Mouse (Mus musculus): ENCODE data around the gene Apopt1.
"Not testable (repeated sequence)": the region's sequence is repeated elsewhere in the genome, so short reads cannot be mapped to it uniquely, and the experiment has no call there.

Apopt1 gene

DNA sequence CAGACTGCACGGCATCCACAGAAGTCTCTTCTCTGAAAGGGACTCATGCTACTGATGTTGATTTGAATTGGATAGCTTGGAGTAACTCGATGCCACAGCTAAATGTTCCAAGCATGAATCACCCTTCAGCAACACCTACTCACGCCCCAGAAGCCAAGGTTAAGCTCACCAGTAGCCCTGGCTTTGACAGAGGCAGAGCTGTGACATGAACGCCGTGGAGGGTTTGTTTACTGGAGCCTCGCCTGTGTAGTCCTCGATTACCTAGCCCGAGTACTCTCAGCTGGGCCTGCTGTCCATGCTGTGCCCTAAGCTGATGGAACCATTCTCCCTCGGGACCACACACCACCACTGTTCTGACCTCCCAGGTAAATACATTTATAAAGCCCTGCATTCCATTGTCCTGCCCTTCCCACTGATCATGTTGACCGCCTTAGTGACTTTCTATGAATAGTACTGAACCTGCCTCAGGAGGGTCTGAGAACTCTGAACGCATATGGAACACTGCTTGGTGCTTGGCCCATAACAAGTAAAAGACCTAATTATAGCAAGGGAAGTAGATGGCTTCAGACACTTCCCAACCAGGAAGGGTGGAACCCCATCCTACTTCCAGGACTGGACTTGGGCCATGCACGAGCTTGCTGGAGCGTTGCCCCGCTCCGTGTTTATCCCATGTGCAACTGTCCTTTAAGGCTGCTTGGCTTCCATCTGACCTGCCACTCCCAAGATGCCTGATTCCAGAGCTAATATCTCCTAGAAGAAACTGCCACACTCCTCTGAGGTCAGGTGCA, 7.7 kb upstream of the Apopt1 start:
- peak; percentile 93 for DNase-seq (ENCODE audit: inconsistent ontology term)

DNA sequence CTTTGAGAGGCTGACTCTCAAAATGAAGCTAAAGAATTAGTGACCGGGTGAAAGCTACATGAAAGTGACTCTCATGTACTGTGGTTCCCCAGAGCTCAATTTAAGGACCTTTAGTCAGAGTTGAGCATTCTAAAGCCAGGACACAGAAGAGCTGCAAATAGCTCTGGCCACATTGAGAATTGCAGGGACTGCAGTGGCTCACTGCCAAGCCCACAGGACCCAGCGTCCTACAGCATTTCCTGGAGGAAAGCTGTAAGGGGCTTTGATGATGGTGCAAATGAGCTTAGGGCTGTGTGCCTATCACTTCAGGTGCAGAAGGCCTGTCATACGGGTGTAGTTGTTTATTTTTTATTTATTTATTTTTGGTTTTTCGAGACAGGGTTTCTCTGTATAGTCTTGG, 4.9 kb upstream of the Apopt1 start:
- no peak for DNase-seq (ENCODE audit: inconsistent ontology term)

DNA sequence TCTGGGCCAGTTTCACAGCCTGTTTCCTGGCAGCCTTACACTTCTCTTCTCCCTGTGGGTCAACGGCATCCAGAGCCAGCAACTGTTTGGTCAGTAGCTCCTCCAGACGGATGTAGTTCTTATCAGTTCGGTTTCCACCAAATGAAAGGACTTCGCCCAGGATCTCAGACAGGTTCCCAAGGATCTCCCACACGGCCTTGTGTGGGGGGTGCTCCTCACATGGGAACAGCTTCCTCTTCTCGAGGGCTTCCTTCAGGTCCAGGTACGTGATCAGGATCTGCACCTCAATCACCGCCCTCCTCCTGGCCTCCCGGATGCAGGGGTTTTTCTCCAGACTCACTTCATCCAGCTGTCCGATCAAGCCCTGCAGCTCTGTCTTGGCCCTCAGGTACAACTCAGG, 3.0 kb upstream of the Apopt1 start:
- no peak for DNase-seq (ENCODE audit: inconsistent ontology term)

DNA sequence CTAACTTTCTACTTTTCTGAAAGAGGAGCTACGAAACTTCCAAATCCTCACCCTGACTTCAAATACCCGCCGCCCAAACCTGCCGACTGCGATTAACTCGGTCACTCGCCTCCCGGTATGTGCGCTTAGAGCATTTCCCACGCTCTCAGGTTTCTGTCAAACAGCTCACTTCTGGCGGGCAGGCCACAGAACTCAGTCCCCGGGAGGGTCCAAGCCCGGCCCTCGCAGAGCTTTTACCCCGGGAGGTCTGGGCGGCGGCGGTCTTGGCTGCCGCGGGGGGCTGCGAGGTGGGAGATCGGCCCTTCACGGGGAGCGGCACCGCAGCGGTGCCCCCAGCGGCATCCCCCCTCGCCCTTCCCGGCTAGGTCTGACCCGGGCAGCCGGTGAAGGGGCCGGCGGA, 585 bp upstream of the Apopt1 start:
- no peak for DNase-seq (ENCODE audit: inconsistent ontology term)

DNA sequence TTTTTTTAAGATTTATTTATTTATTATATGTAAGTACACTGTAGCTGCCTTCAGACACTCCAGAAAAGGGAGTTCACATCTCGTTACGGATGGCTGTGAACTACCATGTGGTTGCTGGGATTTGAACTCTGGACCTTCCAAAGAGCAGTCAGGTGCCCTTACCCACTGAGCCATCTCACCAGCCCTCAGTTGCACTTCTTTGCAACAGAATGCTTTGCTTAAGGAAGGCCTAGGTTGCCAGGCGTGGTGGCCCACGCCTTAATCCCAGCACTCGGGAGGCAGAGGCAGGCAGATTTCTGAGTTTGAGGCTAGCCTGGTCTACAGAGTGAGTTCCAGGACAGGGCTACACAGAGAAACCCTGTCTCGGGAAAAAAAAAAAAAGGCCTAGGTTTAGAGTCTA, 819 bp downstream of the Apopt1 start:
- not testable (repeated sequence) for DNase-seq (ENCODE audit: inconsistent ontology term)

DNA sequence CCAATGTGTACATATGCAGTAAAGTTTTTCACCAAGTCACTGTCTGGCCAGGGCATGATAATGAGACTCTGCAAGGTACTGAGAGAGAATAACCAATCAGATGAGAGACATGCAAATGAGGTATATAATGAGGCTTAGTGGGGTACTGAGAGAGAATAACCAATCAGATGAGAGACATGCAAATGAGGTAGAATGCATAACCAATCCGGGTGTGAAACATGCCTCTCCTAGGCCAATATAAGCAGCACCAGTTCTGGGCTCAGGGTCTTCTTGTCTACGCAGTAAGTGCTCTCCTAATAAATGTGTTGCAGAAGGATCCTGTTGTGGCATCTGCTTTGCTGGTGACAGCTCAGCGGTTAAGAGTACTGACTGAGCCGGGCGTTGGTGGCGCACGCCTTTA, 3.4 kb downstream of the Apopt1 start:
- DNase-seq (ENCODE audit: inconsistent ontology term), result no peak

DNA sequence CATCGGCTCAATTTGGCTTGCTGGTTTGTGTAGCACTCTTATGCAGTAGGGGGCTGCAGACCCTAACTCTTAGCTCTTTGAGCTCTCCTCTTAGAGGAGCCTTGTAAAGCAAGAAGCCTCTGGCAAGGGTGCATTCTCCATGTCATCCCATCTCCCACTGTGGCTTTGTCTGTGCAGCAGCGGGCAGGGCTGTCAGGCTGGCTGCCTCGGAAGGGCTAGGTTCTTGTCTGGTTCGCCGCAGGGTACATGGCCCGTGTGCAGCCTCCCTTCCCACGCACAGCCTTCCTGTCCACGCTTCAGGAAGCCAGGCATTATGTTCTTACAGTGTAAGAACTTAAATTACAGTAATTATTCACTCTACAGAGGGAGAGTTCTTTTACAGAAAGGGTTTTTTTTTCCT, 5.6 kb downstream of the Apopt1 start:
- DNase-seq (ENCODE audit: inconsistent ontology term), result peak; percentile 57

DNA sequence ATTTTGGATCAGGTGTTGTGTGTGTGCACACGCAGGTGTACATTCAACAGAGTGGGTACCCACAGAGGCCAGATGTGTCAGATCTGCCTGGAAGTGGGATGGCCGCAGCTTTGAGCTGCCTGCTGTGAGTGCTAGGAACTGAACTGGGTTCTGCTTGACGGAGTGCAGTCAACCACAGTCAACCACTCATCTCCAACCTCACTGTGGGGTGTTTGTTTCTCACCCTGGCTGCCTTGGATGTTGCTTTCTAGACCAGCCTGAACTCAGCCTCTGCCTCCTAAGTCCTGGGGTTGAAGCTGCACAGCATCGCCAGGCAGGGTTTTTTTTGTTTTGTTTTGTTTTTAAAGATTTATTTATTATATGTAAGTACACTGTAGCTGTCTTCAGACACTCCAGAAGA, 7.2 kb downstream of the Apopt1 start:
- no peak for DNase-seq (ENCODE audit: inconsistent ontology term)

DNA sequence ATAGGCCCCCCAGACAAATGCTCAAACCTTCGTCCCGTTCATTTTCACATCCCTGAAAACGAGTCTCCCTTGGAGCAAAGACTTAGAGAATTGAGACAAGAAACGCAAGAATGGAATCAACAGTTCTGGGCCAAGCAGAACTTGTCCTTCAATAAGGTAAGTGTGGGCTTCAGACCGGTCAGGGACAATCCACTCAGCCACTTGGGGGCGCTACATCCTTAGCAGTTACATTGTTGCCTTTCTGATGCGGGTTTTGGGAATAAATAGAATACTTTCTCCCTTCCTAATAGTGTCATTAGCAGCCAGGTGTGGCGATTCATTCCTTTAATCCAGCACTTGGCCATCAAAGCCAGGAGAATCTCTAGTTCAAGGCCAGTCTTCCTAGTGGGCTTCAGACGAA, 9.6 kb downstream of the Apopt1 start:
- DNase-seq (ENCODE audit: inconsistent ontology term), result no peak

DNA sequence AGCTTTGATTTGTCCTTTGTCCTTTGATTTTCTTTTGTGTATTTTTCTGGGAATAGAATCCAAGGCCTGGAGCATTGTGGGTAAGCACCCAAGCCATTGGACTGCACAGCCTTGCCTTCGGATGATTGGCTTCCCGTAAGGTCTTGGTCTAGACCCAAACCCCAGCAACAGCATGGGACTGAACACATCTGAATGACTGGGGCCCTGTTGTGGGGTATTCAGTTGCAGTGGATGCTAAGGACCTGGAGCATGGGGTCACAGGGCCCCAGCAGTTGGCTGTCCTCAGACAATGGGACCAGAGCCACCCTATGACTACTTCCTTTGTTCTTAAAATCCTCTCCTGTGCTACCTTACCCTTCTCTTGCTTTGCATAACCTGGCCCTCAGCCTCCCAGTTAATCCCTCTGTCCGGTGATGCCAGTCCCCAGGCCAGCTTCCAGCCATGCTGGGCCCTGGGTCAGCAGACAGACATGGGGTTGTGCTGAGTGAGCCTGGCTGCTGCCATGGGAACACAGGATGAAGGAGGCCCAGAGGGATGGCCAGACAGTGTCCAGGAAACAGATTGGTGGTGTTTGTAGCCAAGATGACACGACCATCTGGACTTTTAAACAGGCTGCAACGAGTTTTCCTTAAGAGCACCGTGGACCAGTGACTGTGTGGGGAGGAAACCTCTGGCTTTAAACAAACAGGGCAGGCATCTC, 11.7 kb downstream of the Apopt1 start:
- DNase-seq (ENCODE audit: inconsistent ontology term), result peak; percentile 83

DNA sequence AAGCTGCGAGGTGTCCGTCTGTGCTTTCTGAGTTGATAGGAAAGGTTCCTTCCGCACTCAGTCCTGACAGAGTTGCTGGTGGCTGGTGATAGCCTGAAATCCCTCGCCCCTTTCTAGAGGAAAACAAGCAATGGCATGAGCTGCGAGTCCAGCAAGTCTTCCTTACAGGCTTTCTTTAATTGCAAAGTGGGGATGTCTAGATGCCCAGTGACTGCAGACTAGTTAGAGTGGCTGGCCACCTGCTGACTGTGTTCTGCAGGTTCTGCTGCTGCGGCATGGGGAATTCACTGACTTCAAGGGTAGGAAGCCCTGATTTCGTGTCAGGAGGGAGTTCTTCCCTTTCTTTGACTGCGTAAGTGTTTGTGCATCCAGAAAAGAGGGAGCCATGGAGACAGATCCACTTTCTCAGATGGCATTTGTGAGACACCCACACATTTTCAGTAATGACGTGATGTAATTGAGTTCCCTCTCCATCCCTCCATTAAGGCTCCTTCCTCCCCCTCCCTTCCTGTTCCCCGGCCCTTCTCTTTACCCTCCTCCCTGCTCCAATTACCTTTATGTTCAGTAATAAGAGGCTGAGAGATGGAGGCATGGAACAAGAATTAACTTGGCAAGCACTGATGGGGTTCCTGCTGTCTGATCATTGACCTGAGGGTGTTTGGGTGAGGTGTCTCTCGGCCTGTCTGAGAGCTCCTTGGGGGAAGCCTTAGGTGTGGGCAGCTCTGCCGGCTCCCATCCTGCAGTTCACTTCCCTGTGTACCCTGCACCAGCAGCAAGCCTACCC, 12.5 kb downstream of the Apopt1 start:
- DNase-seq (ENCODE audit: inconsistent ontology term), result peak; percentile 27

DNA sequence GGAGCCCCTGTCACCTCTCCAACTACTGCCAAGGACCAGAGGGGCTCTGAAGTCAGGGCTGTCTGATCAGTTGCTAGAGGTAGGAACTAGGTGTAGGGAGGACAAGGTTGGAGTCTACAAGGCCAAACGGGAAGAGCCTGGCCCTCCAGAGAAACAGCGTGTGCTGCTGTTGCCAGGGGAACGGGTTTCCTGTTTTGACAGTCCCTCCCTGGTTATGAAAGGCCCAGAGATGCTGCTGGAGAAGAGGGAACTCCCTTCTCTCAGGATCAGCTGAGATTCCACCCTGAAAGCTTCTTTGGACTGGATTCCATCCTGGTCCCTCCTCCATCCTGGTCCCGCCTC, 13.0 kb downstream of the Apopt1 start:
- no peak for DNase-seq (ENCODE audit: inconsistent ontology term)

DNA sequence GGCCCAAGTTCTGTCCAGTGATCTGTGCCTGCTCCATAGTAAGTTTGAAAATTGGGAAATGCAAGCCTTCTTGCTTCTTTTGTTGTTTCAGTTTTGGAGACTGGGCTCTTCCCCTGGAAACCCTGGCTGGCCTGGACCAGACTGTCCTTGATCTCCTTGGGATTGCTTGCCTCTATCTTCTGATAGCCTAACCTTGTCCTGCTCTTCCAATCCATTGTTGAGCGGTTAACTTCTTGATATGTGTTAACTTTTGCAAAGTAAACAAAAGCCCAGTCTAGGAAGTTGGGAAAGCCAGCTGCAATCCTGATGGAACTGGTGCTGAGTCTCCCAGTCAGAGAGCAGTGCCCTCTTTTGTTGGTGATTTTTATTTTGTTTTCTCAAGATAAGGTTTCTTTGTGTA, 14.9 kb downstream of the Apopt1 start:
- no peak for DNase-seq (ENCODE audit: inconsistent ontology term)

DNA sequence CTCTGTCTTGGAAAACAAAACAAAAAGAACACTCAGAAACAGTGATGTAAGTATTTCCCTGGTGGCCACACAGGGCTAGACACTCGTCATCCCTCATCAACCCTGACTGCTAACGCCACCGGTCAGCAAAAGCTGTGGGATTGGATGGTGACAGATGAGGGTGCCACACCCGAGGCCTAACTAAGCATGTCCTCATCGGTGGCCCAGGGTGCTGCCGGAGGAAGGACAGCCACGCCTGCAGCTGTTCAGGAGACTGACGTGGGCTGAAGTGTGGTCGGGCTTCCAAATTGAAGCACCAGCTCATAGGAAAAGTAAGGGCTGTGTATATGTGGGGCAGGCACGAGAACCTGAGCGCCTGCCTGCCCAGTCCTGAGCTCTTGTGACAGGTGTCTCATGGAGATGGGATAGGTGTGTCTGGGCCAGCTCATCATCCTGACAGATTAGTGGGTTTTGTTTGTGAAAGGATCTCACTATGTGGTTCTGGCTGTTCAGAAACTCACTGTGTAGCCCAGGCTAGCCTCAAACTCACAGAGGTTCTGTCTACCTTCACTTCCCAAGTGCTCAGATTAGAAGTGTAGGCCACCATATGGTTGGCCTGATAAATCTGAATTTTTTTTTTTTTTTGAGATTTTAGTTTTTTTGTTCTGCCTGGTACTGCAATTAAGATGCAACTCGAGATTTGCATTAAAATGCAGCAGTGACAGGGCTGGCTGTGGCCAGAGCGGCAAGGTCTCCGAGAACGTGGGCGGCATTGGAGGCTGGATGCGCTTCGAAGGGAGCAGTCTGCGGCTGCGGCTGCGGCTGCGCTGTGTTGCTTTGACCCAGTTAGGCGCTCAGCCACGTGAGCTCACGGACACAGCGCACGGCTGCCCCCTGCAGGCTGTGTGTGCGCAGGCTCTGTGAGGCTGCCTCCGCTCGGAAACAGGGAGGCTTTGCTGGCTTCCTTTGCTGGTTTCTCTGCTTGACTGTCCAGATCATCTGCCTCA, 19.1 kb downstream of the Apopt1 start:
- peak; percentile 94 for DNase-seq (ENCODE audit: inconsistent ontology term)

DNA sequence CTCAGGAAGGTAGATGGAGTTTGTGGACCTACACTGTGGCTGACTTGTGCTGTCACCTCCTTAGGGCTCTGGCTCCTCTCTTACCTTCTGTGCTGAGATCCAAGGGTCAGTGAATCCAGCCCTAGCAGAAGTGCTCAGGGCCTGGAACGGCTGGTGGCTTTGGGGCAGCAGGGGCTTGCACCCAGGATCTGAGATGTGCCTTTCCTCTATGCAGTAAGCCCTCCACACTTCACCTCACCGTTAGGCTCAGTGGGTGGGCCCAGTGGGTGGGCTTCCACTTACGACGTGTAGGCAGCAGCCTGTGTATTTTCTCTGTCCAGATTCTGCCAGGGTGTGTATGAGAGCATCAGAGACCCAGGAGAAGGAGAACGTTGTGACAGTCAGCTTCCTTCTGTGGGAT, 19.9 kb downstream of the Apopt1 start:
- no peak for DNase-seq (ENCODE audit: inconsistent ontology term)

DNA sequence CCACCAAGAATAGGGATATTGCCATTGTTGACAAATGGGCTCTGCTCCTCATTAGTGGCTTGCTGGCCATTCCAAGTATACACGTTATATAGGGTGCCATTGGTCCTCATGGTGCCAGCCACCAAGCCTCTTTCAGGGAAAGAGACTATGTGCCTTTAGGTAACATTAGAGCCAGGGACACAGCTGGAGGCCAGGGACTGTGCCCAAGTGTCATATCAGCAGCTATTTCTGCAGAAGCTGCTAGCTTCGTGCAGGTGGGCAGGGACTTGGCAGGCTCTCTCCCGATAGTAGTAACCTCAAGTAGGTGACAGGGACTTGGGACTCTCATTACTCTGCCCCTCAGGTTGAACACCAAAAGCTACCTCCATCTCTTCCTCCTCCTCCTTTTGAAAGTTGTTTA, 21.9 kb downstream of the Apopt1 start:
- no peak for DNase-seq (ENCODE audit: inconsistent ontology term)

DNA sequence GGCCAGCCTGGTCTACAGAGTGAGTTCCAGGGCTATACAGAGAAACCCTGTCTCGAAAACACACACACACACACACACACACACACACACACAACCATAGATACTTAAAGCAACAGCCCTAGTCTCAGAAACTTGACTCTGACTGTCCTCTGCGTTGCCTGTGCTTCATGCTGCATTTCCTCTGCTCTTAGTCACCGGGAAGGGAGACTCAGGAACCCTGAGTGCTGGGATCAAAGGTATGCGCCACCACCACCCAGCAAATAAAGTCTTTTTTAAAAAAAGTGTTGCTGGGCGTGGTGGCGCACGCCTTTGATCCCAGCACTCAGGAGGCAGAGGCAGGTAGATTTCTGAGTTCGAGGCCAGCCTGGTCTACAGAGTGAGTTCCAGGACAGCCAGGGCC, 23.6 kb downstream of the Apopt1 start:
- DNase-seq (ENCODE audit: inconsistent ontology term), result not testable (repeated sequence)

DNA sequence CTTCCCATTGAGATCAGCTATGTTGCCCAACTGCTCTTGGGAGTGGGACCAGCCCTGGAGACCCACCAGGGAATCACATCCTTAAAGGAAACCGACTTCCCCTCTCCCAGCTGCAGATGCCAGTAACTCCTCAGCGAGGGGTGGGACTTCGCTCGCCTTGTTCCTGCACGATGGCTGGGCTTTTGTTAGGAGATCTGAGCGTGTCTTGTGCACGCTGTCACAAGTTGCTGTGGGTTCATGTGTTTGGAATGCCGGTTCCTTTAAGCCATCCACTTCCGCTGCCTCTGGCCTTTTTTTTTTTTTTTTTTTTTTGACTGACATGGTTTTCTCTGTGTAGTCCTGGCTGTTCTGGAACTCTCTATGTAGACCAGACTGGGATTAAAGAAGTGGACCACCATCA, 24.3 kb downstream of the Apopt1 start:
- DNase-seq (ENCODE audit: inconsistent ontology term), result peak; percentile 12

DNA sequence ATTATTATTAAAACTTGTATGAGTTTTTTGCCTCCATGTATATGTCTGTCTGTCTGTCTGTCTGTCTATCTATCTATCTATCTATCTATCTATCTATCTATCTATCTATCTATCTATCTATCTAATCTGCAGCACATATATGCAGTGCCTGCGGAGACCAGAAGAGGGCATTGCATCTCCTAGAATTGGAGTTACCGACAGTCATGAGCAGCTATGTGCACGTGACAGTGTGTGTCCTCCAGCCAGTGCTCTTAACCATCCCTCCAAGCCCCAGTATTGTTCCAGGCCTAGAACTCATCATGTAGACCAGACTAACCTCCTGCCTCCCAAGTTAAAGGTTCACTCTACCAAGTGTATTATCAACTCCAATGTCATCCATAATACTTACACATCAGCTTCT, 25.7 kb downstream of the Apopt1 start:
- peak; percentile 43 for DNase-seq (ENCODE audit: inconsistent ontology term)

DNA sequence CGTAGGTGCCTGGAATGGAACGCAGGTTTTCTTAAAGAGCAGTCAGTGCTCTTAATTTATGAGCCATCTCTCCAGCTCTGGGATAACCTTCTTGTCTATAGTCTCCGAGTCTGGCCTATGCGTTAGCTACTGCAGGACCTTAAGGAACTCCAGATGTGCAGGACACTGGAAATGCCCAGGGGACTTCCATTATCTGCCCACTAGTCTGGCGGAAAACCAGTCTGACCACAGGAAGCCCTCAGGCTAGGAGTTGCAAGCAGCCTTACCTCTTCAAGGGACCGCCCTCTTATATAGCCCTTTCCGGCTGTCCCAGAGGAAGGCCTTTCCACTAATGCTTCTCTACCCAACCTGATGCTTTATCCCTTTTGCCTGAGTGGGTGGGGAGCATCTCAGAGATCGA, 28.3 kb downstream of the Apopt1 start:
- no peak for DNase-seq (ENCODE audit: inconsistent ontology term)

DNA sequence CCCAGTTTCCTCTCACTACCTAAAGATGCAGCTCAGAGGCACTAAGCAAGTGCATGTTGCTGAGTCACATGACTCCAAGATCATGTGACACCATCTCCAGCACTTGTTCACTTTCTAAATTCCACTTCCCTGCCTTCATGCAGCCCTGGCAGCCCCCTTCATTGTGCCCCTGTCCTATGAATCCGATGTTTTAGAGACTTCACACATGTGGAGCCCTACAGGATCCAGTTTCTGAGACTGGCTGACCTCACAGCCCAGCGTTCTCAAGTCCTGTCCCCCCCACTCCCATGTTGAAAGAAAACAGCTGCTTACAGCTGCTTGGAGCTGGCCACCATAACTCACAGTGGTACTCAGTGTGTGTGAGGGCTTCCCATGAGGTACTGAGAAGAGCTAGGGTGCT, 30.4 kb downstream of the Apopt1 start:
- DNase-seq (ENCODE audit: inconsistent ontology term), result no peak

DNA sequence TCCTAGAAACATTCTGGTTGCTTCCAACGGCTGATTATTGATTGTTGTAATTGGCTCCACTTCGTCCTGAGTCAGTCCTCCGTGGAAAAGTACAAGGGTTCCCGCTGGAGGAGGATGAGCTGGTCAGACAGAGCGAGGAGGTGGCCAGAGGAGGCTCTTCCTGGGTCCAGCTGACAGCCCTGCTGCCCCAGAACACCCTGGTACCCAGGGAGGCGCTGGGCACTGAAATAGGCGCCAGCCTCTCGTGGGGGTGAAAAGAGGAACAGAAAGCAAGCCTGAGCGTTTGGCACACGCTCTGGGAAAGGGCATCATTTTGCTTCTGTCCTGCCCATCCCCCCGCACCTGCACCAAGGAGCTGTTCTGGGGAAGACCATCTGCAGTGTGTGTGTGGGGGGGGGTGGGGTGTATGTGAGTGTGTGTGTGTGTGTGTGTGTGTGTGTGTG, 30.9 kb downstream of the Apopt1 start:
- DNase-seq (ENCODE audit: inconsistent ontology term), result no peak

All from Muller cell, postnatal 12 days (primary cell).